Mouse (Mus musculus) liver, adult (tissue): Measurements from ENCODE around the gene Hist1h1b.

Source experiments
- GATA4 ChIP-seq: IDR thresholded peaks from 2 replicates; pipeline ENCODE4 v1.6.1; 2014; ENCODE audit warnings: mild to moderate bottlenecking, low read length; ENCODE audit not compliant: insufficient replicate concordance

The Hist1h1b gene

DNA sequence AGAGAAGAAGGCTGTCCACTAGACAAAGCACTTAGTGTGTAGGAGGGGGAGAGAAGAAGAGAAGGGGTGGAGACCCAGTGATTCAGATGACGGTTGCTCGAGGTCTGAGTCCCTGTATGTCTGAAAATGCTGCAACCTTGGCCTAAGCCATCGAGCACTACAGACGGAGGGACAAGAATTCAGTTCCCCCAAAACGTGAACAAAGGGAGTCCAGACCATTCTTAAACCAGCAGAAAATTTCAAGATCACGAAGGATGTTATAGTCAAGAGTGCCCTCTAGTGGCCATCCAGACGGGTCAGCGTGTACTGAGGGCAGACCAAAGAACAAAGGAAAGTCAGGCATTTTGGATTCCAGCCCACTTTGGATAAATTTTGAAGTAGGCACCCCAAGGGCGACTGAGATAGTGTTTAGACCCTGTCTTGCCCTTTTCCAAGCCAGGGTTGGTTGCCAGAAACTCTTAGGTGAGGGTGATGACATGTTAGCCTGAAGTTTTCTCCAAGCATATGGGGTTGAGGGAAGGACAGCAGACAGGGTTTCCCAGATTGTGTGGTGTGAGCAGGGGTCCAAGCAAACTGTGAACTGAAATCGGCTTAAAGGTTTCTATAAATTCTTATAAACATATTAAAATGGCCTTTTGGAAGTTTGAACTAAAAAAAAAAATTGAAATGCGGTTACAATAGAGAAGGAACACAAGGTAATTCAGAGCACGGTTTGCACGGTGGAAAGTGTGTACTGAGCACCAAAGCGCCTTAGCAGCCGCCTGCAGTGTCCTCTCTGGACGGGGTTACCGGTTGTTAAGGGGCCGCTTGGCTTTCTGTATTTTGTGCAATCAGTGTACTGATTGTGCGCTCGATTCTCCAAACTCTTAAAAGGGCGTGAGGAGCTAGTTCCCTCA is 46.2 kb downstream of the Hist1h1b start:
- no peak for TF ChIP-seq GATA4

DNA sequence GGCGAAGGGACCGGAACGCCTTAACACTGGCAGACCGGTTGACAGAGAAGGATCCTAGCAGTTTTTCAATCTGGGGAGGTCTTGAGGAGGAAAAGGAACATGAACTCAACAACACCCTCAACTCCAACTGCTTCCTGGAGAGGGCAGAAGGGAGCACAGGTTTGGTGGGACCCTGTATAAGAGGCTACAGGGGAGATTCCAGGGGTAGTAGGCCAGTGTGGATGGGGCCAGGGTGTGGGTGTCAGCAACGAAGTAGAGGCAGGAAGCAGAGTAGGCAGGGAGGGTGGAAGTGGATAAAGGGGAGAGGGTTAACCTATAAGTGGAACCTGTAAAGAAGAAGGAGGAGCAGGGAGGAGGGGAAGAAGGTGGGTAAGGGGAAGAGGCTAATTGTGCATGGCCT is 47.0 kb downstream of the Hist1h1b start:
- TF ChIP-seq GATA4, result no peak
